Mouse (Mus musculus) layer of hippocampus, adult 9-10 months (tissue): ENCODE measurements around the gene Ncl.

Experiments used
- DNase-seq: peaks from one replicate; pipeline ENCODE4 v3.0.0; 2022; ENCODE audit warnings: low spot score

Ncl gene

DNA sequence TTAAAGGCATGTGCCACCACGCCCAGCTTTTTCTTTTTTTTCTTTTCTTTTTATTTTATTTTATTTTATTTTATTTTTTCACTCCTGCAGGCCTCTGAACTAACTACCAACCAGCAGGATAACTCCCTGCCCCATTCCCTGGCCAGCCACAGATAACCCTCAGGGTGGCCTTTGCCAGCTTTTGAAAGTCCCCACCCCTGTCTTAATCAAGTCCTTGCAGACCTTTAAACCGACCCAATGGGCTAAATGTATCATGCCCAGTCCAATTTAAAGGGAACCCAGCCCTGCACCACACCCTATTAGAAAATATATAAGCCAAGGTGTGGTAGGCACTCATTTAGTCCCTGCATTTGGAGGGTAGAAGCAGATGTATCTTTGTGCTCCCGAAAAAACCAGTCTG is 46.9 kb downstream of the Ncl start:
- no peak for DNase-seq

DNA sequence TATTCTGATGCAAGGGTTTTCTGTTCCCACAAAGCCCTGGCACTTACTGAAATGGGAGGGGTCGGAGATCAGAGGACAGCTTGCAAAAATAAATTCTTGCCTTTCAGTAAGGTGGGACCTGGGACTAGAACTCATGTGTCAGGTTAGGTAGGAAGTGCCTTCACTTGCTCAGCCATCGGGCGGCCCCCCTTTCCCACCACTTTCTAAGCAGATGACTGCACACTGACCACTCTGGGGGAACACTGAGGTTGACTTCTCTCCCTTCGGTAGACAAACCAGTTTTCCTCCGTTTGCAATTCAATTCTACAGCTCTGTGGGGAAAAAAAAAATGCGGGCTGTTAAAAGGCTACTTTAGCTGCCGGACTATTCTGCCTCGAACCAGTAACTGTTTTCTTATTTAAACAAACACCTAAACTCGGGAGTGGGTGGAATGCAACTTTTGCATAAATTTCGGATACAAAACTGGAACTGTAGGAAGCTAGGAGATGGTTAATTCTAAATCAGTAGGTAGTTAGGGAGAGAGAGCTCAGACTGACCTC is 47.7 kb downstream of the Ncl start:
- DNase-seq: no peak

DNA sequence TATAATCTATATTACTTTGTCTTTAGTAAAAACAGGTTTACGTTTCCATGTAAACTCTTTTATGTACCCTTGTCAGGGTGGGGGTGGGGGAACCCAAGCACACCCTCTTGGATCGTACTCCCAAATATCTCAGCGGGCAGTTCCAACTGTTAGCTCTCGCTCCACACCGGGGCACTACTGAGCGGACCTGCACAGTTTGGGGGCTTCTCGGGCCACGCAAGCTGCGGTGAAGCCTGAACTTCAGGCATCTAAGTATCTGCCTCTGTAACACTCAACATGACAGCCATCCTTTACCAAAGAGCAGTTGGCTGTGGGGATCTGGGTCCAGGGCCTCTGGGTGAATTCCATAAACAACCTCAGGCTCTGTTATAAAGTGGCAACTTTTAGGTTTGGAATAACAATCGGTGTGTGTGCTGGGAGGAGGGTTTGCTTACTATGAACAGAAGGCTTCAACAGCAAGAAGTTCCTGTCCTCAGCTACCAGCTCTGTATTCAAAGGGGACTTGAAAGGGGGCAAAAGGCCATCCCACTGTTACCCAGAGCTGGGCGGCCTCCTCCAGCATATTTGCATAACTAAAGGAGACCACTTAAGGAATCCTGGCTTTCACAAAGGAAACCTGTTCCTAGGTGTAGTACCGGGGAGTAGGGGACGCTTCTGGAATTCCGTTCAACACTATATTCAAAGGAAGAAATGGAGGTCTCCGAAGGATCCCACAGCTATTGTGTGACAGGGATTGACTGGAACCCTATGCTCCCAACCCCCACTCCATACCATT is 48.5 kb downstream of the Ncl start:
- no peak for DNase-seq

DNA sequence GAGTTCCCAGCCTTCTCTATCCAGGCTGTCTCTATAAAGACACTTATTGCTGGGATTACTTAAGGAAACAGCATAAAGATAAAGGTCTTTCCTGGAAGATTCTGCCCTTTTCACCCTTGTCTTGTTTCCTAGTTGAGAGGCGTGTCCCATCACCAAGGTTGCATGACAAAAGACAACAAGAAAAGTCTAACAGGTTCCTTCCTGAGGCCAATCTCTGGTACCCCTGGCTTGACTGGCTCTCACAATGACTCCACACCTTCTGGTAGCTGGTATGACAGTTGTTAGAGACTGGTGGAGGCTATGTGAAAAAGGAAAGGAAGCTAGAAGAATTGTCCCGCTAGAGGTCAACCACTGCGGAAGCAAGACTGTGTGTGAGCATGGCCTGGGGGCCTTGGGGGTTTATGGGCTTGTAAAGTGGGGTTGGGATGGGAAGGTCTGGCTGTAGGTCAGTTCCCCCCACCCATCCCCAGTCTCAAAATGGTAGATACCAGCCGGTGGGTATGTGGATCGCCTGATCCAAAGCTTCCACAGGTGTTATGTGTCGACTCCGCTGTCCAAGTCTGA is 49.8 kb downstream of the Ncl start:
- DNase-seq: no peak

DNA sequence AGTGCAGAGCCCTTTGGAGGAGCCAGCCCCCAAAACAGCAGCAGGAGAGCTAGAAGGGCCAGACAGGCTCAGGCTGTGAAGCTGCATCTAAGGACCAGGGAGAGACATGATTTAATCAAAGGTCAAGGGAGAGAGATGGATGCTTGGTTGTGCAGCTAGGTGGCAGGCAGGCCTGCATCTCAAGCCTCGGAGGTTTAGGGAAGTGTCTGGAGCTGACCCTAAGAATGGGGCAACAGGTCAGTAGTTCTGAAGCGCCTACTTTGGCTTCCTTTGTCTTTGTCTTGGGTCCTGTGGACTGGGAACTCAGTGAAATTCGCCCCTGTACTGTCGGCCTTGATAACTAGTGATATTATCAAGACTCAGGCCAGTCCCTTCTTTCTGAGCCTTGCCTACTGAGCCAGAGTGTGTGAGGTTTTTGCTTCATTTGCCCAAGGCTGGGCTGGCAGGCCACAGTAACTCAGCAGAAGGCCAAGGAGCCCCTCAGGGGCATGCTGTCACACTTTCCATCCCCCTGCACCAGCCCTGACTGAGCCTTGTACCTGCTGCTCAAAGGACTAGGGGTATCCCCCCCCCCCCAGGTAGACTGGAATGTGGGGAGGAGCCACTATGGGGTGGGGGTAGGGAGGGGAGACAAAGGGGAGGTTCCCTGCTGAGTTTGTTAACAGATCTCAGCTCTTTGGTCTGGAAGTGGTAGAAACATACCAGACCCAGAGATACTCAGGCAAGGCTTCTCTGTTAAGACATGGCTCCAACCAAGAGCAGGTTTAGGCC is 51.1 kb downstream of the Ncl start:
- DNase-seq: no peak

DNA sequence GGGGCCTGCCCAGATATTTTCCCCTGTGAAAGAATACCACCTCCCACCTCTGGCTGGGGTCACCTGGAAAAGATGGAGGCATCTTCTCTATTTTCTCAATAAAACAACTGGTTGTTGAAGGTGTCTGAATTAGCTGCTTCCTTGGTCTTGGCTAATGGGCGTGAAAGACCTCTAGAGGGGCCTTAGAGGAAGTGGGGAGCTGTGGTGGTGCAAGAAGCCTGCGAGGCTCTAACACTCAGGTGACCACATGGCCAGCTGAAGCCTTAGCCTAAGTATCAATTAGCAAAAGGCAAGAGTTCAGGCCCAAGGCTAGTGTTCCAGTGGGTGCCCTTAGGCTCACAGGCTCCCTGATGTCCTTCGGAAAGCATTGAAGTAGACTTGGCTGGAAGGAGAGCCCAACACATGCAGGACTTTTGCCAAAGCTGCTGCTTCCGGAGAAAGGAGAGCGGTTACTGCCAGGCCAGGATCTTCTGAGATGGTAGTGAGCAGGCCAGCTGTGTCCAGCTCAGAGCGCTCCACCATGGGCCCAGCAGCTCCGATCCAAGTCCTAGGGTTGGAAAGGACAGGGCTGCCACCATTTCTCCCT is 51.9 kb downstream of the Ncl start:
- no peak for DNase-seq

DNA sequence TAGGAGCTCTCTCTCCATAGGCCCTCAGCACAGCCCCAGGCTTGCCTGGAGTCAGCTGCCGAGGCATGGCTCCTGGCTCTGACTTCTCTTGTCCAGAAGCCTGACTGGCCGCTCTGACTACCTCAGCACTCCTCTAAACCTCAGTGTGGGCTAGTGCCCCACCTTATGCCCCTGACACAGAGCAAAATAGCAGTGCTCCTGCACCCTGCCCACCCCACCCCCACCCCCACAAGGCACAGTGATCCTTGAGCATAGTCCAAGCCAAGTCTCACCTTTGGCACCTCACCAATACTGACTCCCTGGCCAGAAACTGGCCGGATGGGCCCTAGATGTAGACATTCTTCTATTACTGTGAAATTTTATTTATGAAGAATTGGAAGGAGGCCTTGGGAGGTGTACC is 52.5 kb downstream of the Ncl start:
- DNase-seq: no peak

DNA sequence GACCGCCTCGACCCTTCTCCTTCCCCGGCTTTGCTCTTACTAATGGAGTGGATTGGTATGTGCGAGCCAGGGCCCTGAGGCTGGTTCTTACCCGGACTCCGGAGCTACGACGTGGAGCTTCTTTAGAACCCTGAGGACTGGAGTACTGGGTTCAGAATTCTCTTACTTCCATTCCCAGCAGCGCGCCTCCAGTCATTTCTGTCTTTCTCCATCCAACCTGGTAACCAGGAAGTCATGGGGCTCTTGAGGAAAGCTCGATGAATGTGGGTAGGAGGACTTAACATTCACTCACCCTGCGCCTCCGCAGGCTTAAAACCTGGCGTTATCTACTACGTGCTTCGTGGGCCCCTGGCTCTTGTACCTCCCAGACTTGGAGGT is 55.3 kb downstream of the Ncl start:
- DNase-seq: no peak

DNA sequence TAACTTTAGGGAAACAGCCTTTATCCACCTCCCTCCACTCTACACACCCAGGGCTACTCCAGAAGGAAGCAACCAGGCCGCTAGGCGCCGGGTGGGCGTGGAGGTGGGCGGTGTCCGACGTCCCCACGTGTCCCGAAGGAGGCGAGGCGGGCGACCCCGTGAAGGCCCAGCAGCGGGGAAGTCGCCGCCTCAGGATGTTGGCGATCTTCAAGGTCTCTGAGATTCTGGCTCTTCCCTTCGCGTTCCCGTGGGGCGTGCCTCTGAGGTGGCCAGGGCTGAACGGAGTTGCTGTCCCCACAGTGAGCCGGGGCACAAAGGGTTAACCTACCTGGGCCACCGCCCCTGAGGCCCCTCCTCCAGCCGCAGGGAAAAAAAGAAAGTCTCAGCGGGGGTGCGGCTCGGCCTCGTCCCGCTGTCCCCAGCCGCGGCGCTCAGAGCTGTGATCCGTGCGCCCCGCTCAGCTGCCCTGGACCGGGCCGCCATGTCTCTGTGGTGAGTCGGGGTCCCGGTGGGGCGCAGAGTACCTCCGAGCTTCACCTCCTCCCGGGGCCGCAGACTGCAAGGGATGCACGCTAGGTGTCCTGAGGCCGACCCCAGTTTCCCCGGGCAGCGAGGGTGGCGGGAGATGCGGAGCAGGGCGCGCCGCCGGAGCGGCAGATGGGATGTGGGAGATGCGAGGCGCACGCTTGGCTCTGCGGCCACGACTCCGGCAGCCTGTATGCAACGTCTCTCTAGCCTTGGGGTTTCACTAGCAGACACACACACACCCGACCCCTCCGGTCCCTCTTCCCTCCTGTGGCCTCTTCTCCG is 55.9 kb downstream of the Ncl start:
- no peak for DNase-seq

DNA sequence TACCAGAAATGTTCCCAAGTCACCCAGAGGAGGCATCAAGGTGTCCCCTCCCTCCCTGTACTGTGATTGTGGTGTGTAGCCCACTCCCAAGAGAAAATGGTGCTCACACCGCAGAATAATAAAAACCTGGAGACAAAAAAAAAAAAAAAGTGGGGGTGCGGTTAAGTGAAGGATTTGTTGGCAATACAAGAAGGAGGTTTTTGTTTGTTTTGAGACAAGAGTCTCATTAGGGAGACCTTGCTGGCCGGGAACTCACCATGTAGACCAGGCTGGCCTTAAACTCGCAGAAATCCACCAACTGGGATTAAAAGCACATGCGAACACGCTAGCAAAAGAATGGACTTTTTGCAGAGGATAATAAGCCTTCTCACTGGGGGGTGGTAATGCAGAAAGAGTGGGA is 56.7 kb downstream of the Ncl start, which contains the start of gene B3gnt7:
TSS of gene B3gnt7 (plus strand) at position 301 of the 400 bp plus-strand sequence.
- no peak for DNase-seq

DNA sequence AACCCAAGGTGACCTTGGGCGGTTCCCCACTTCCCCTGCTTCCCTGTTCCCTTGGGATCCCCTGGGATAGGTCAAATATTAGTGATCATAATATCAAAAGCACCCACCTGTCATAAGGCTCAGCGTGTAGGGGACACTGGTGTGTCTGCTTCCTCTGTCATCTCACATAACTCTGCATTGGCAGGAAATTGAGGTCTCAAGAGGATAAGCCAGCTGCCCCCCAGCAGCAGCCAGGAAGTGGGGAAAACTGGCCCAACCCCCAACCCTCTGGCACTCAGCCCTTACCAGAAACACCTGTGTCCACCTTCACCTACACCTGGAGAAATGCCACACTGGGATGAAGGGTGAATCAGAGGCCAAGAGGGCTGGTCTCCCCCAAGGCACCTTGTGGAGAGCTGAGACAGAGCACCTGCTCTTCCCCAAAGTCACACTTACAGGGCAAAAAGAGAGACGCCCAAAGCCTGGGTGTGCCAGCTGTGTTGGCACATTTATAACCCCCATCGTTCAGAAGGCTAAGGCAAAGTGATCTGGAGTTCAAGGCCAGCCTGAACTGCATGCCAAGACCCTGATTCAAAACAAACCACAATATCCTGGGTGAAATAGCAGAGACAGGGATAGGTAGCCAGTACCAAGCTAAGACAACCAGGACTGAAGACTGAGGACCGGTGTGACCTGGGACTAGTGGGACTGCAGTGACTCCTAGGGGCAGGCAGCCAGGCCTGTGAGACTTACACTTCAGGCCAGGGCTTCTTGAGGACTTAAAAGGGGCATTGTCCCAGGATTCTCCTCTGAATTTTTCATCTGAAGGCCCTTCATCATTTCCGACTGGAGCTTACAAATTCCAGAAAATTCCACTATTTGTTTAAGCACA is 57.7 kb downstream of the Ncl start:
- no peak for DNase-seq

DNA sequence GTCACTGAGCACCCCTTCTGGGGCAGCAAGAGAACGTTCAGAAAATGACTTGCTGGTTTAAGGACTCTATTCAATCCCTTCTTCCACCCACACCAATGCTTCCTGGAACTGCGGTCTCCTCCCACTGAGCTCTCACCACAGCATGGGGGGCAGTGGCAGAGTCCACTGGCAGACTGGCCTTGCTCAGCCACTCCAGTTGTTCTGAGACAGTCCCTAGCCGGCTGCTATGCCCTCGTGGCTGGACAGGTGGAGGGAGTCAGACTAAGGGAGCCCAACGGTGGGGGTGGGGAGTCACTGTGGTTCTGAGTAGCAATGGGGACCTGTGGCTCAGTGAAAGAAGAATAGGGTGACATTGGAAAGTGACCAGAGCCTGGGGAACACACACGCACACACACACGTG is 58.5 kb downstream of the Ncl start:
- no peak for DNase-seq

DNA sequence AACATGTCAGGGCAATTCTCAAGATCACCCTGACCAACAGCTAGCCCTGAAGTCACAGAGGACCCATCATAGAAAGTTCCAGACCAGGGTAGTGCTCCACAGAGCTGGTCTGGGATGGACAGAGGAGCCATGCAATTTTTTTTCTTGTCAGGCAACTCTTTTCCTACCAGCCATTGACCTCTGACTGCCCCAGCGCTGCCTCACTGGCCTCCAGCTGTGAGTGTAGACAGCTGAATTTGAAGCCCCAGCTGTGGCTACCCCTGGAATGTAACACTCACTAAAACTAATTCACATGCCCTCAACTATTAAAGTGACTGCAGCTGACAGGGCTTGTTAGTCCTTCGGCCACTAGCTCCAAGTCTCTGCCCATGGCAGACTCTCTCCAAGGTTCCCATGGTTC is 59.1 kb downstream of the Ncl start:
- DNase-seq: no peak
